Mouse (Mus musculus) small intestine, adult 2 months (tissue): ENCODE results near the gene Akap6.

ENCODE experiments used
- CTCF ChIP-seq: fragments of 200-500 bp; IDR thresholded peaks from 2 replicates; pipeline ENCODE4 v1.5.1; 2012; ENCODE audit warnings: low read depth, mild to moderate bottlenecking, control low read depth, inconsistent platforms, low read length, moderate library complexity, mixed read lengths; ENCODE audit not compliant: insufficient replicate concordance, insufficient read length; ENCODE audit errors: extremely low read depth
- POLR2A ChIP-seq: fragments of 200-500 bp; IDR thresholded peaks from 2 replicates; pipeline ENCODE4 v1.6.1; 2012; ENCODE audit warnings: low read depth, mild to moderate bottlenecking, control low read depth, inconsistent platforms, low read length, moderate library complexity

DNA sequence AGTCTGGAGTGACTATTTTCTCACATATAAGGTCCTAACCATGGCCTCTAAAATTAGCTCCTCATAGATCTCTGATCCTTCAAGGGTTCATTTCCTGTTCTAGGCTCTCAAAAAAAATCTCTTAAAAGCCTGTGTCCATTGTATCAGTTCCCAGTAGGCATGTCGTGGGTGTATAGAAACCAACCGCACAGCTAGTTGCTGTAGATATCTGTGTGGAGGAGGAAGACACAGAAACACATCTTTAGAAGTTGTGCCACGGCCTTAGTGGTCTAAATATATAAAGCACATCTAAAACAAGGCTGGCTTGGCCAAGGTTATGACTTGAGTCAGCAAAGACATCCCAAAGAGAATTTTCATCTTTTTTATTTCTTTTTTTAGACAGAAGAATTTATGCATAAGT is 172.4 kb downstream of the Akap6 start:
- TF ChIP-seq POLR2A (no peak), CTCF (no peak)
